Mouse (Mus musculus): ENCODE data around the gene Ttyh2. TPM values are rescaled to one million over a fixed set of nuclear protein-coding genes. Genes with fewer than 3 reads are reported as not detected.

Ttyh2 gene
- 2.0 and 2.8 TPM in 2 replicates for polyA plus RNA-seq (2012; rRNA removed)

DNA sequence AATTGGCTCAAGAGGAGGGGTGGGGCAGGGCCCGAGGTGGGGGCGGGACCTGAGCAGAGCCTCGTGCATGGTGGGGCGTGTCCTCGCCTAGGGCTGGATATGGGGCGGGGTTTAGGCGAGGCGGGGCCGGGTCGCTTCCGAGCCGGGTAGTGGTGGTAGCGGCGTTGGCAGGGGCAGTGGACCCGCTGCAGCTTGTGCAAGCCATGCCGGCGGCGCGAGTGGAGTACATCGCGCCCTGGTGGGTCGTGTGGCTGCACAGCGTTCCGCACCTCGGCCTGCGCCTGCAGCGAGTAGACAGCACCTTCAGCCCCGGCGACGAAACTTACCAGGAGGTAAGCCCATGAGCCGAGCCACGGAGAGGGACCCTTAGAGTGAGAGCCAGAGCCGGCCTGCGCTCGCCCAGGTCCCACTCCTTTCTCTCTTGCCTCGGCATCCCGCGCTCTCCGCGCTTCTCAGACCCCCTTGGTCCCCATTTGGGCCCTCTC lies at the start of gene Ttyh2:
TSS of gene Ttyh2 (plus strand) at position 91 of the 485 bp plus-strand sequence.

DNA sequence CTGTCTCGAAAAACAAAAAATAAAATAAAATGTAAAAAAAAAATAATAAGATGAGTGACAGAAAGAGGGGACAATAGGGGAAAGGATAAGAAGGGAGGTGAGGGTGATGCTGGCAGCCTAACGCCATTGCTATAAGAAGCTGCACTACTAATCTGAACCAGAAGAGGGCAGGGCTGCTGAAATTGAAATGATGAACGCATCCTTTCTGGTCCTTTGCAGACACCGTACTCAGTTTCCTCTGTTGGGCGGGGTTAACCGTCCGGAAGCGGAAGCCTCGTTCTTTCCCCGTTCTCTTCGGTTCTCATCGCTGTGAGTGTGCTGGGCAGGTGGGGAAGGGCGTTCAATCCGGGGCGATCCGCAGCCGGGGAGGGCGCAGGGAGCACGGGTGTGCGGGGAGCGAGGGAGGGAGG lies 6.9 kb upstream of the Ttyh2 start, which contains the start of gene Rpl38:
TSS of gene Rpl38 (plus strand) at position 224 of the 410 bp plus-strand sequence.

GRCm38 (mm10) chr11:114726965-114727825 lies 52.0 kb downstream of the Ttyh2 start, which contains the start of gene Dnaic2:
Gene Dnaic2, plus strand, starts transcription at chr11:114727408.

GRCm38 (mm10) chr11:114764820-114765818 lies 89.9 kb downstream of the Ttyh2 start, which contains the start of gene Kif19a:
Gene Kif19a, plus strand, starts transcription at chr11:114765388.

Other genes starting within 250 kb of the Ttyh2 start
- 1,800 and 1,812 TPM in 2 replicates for gene Rpl38, start 6.9 kb upstream of the Ttyh2 start, polyA plus RNA-seq (2012; rRNA removed)
- gene Dnaic2, start 52.0 kb downstream of the Ttyh2 start, polyA plus RNA-seq (2012; rRNA removed): 0.02 and 0.03 TPM in 2 replicates
- 0.10 and 0.14 TPM in 2 replicates for gene Kif19a, start 90.0 kb downstream of the Ttyh2 start, polyA plus RNA-seq (2012; rRNA removed)
- gene Btbd17, start 120.5 kb downstream of the Ttyh2 start, polyA plus RNA-seq (2012; rRNA removed): 0.07 TPM in 1 of 2 replicates, not detected in the other
- not detected in 2 replicates for gene Gpr142, start 123.5 kb downstream of the Ttyh2 start, polyA plus RNA-seq (2012; rRNA removed)
- 4.4 and 5.2 TPM in 2 replicates for gene Gprc5c, start 175.7 kb downstream of the Ttyh2 start, polyA plus RNA-seq (2012; rRNA removed)
- gene Cd300a, start 214.6 kb downstream of the Ttyh2 start, polyA plus RNA-seq (2012; rRNA removed): 1.9 and 2.8 TPM in 2 replicates

Measured in liver, embryonic 14 days (tissue).